Mouse (Mus musculus) limb, embryonic 10.5 days (tissue): ENCODE data around the gene Ube2z. TPM values are rescaled to one million over a fixed set of nuclear protein-coding genes. Genes with fewer than 3 reads are reported as not detected.

Experiments
- DNase-seq: peaks from one replicate; pipeline ENCODE4 v3.0.0-alpha.2; 2017; ENCODE audit warnings: low spot score
- H3K27ac ChIP-seq: fragments of 300-500 bp; sonication (generic); 2 replicates; pipeline ENCODE4 v1.5.1; 2016; ENCODE audit warnings: mild to moderate bottlenecking
- H3K27me3 ChIP-seq: fragments of 300-500 bp; sonication (generic); 2 replicates; pipeline ENCODE4 v1.6.1; 2016; ENCODE audit warnings: low read depth, mild to moderate bottlenecking; ENCODE audit not compliant: poor library complexity, severe bottlenecking
- H3K36me3 ChIP-seq: fragments of 300-500 bp; sonication (generic); 2 replicates; pipeline ENCODE4 v1.6.1; 2016; ENCODE audit warnings: mild to moderate bottlenecking, moderate library complexity
- H3K4me1 ChIP-seq: fragments of 300-500 bp; sonication (generic); 2 replicates; pipeline ENCODE4 v1.6.1; 2016
- H3K4me3 ChIP-seq: fragments of 300-500 bp; sonication (generic); 2 replicates; pipeline ENCODE4 v1.5.1; 2016; ENCODE audit warnings: mild to moderate bottlenecking, moderate library complexity
- H3K9me3 ChIP-seq: fragments of 300-500 bp; sonication (generic); replicated peaks from 2 replicates; pipeline ENCODE4 v1.6.1; 2016; ENCODE audit warnings: mild to moderate bottlenecking
- WGBS: fragments of 180-500 bp; shearing (Covaris S2); methylation state at CpG from one replicate; pipeline ENCODE4 v1.1.7; 2016; 5-methylcytosine and 5-hydroxymethylcytosine counted together
- polyA plus RNA-seq: library from polyadenylated mRNA; unstranded; fragments of >200 nt; fragmentation: Nextera tagmentation; extraction: Ambion mirVana; gene quantifications from 2 replicates; pipeline ENCODE4 v1.2.1, GENCODE M21; 2016

Ube2z gene
- polyA plus RNA-seq, 1 experiment from 2014 or later: 38.3 TPM

GRCm38 (mm10) chr11:96003100-96003900 lies 61.9 kb downstream of the Ube2z start:
- Histone ChIP-seq H3K36me3 (peaks cover 43% of the 10 kb centered on the region), H3K27me3 (no peaks in the 10 kb centered on the region), H3K4me3 (peak overlapping the region; percentile 99), H3K4me1 (peaks cover 26% of the 10 kb centered on the region), H3K27ac (peak overlapping the region; percentile 99), H3K9me3 (no peaks in the 10 kb centered on the region)
- DNase-seq: peak; percentile 49
- 6% methylated on average over 12 of the region's 12 CpGs for WGBS

Other genes with a start within 250 kb of the Ube2z start
- not detected in 2 replicates for gene Phospho1, start 240.9 kb downstream of the Ube2z start, polyA plus RNA-seq
- 8.9 and 9.3 TPM in 2 replicates for gene Gngt2, start 228.2 kb downstream of the Ube2z start, polyA plus RNA-seq
- 4.0 and 4.4 TPM in 2 replicates for gene Abi3, start 222.9 kb downstream of the Ube2z start, polyA plus RNA-seq
- 0.10 TPM in 1 of 2 replicates, not detected in the other for gene B4galnt2, start 150.5 kb downstream of the Ube2z start, polyA plus RNA-seq
- 165 and 181 TPM in 2 replicates for gene Igf2bp1, start 59.4 kb downstream of the Ube2z start, polyA plus RNA-seq
- not detected in 2 replicates for gene Gip, start 40.8 kb downstream of the Ube2z start, polyA plus RNA-seq
- 108 TPM in 2 replicates for gene Snf8, start 30.5 kb downstream of the Ube2z start, polyA plus RNA-seq
- gene Atp5g1, start 10.3 kb upstream of the Ube2z start, polyA plus RNA-seq: 569 and 674 TPM in 2 replicates
- not detected in 2 replicates for gene Calcoco2, start 46.6 kb upstream of the Ube2z start, polyA plus RNA-seq
- not detected in 2 replicates for gene Ttll6, start 68.4 kb upstream of the Ube2z start, polyA plus RNA-seq
- not detected in 2 replicates for gene Hoxb13, start 128.9 kb upstream of the Ube2z start, polyA plus RNA-seq
- gene Hoxb9, start 206.1 kb upstream of the Ube2z start, polyA plus RNA-seq: 3.4 and 3.8 TPM in 2 replicates
- gene Hoxb8, start 216.5 kb upstream of the Ube2z start, polyA plus RNA-seq: 0.95 and 1.2 TPM in 2 replicates
- 7.1 and 10.2 TPM in 2 replicates for gene Hoxb7, start 221.2 kb upstream of the Ube2z start, polyA plus RNA-seq
- 6.1 and 7.9 TPM in 2 replicates for gene Hoxb6, start 227.1 kb upstream of the Ube2z start, polyA plus RNA-seq
- gene Hoxb5, start 237.9 kb upstream of the Ube2z start, polyA plus RNA-seq: 5.5 and 5.9 TPM in 2 replicates